Mouse (Mus musculus): Measurements from ENCODE around the gene Art5. TPM values are rescaled to one million over a fixed set of nuclear protein-coding genes. Genes with fewer than 3 reads are reported as not detected.

Art5 gene
- not detected for polyA plus RNA-seq (2014; fragmentation: Illumina TruSeq; extraction: RNeasy Lipid Tissue Mini Kit (QIAGEN cat#74804); ENCODE audit: low read depth, low replicate concordance)

GRCm38 (mm10) chr7:102109171-102109570 is at the start of gene Art5:
Gene Art5, minus strand, starts transcription at chr7:102109489.

DNA sequence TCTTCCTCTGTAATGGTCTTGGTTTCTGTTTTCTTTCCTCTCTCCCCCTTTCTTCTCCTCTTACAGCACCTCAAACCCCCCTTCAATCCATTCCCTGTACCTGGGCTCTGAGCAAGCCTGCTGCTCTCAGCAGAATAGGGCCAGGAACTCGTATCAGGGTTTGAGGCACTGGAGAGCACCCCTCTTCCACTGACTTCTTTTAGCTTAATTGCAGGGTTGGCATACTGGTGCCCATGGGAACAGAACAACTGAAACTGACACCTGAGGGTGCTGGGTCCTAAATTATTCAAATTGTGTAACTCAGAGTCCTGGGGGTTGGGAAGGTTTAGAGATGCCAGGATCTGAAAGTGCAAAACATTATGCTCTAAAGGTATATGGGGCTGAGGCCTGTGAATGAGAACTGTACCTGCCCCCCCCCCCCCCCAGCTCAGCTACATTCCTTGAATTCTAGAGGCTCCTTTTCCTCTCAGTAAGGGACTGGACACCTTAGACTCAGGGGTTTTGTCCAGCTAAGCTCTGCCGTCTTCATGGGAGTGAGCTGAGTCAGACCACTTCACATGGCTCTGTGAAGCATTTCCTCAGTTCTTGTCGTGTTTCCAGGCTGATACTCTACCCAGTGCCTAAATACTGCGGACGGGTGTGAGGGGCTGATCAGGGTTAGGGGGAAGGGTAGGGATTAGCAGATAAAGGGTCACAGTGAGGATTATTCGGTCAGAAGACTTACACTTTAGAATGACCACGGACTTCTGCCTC is 7.5 kb upstream of the Art5 start, which contains the start of gene Chrna10:
Gene Chrna10 (minus strand): TSS at position 250 of the 753 bp plus-strand sequence.

GRCm38 (mm10) chr7:102101487-102101886 is 7.8 kb downstream of the Art5 start, which contains the start of gene Art1:
Gene Art1, plus strand, starts transcription at chr7:102101743.

GRCm38 (mm10) chr7:102082816-102083215 is 26.5 kb downstream of the Art5 start, which contains the start of gene Trpc2:
Gene Trpc2, plus strand, starts transcription at chr7:102083116.

GRCm38 (mm10) chr7:102065046-102065891 is 44.0 kb downstream of the Art5 start, which contains the start of the genes Rnf121, Xndc1 and Xntrpc:
Gene Rnf121, minus strand, starts transcription at chr7:102065469.
Gene Xndc1, plus strand, starts transcription at chr7:102065511.
Gene Xntrpc, plus strand, starts transcription at chr7:102065713.

Other genes starting within 250 kb of the Art5 start
- gene Anapc15, start 245.8 kb downstream of the Art5 start, polyA plus RNA-seq (2014; fragmentation: Illumina TruSeq; extraction: RNeasy Lipid Tissue Mini Kit (QIAGEN cat#74804); ENCODE audit: low read depth, low replicate concordance): 5.7 TPM
- not detected for gene Folr1, start 238.7 kb downstream of the Art5 start, polyA plus RNA-seq (2014; fragmentation: Illumina TruSeq; extraction: RNeasy Lipid Tissue Mini Kit (QIAGEN cat#74804); ENCODE audit: low read depth, low replicate concordance)
- 13.8 TPM for gene Lamtor1, start 203.6 kb downstream of the Art5 start, polyA plus RNA-seq (2014; fragmentation: Illumina TruSeq; extraction: RNeasy Lipid Tissue Mini Kit (QIAGEN cat#74804); ENCODE audit: low read depth, low replicate concordance)
- gene Tomt, start 203.1 kb downstream of the Art5 start, polyA plus RNA-seq (2014; fragmentation: Illumina TruSeq; extraction: RNeasy Lipid Tissue Mini Kit (QIAGEN cat#74804); ENCODE audit: low read depth, low replicate concordance): not detected
- 5.7 TPM for gene Lrrc51, start 175.6 kb downstream of the Art5 start, polyA plus RNA-seq (2014; fragmentation: Illumina TruSeq; extraction: RNeasy Lipid Tissue Mini Kit (QIAGEN cat#74804); ENCODE audit: low read depth, low replicate concordance)
- gene Numa1, start 175.4 kb downstream of the Art5 start, polyA plus RNA-seq (2014; fragmentation: Illumina TruSeq; extraction: RNeasy Lipid Tissue Mini Kit (QIAGEN cat#74804); ENCODE audit: low read depth, low replicate concordance): 110 TPM
- 16.7 TPM for gene Il18bp, start 90.8 kb downstream of the Art5 start, polyA plus RNA-seq (2014; fragmentation: Illumina TruSeq; extraction: RNeasy Lipid Tissue Mini Kit (QIAGEN cat#74804); ENCODE audit: low read depth, low replicate concordance)
- gene Rnf121, start 44.0 kb downstream of the Art5 start, polyA plus RNA-seq (2014; fragmentation: Illumina TruSeq; extraction: RNeasy Lipid Tissue Mini Kit (QIAGEN cat#74804); ENCODE audit: low read depth, low replicate concordance): 13.8 TPM
- 8.8 TPM for gene Xndc1, start 44.0 kb downstream of the Art5 start, polyA plus RNA-seq (2014; fragmentation: Illumina TruSeq; extraction: RNeasy Lipid Tissue Mini Kit (QIAGEN cat#74804); ENCODE audit: low read depth, low replicate concordance)
- gene Xntrpc, start 43.8 kb downstream of the Art5 start, polyA plus RNA-seq (2014; fragmentation: Illumina TruSeq; extraction: RNeasy Lipid Tissue Mini Kit (QIAGEN cat#74804); ENCODE audit: low read depth, low replicate concordance): not detected
- not detected for gene Trpc2, start 26.4 kb downstream of the Art5 start, polyA plus RNA-seq (2014; fragmentation: Illumina TruSeq; extraction: RNeasy Lipid Tissue Mini Kit (QIAGEN cat#74804); ENCODE audit: low read depth, low replicate concordance)
- not detected for gene Art1, start 7.7 kb downstream of the Art5 start, polyA plus RNA-seq (2014; fragmentation: Illumina TruSeq; extraction: RNeasy Lipid Tissue Mini Kit (QIAGEN cat#74804); ENCODE audit: low read depth, low replicate concordance)
- gene Chrna10, start 7.3 kb upstream of the Art5 start, polyA plus RNA-seq (2014; fragmentation: Illumina TruSeq; extraction: RNeasy Lipid Tissue Mini Kit (QIAGEN cat#74804); ENCODE audit: low read depth, low replicate concordance): not detected
- 65.3 TPM for gene Nup98, start 100.7 kb upstream of the Art5 start, polyA plus RNA-seq (2014; fragmentation: Illumina TruSeq; extraction: RNeasy Lipid Tissue Mini Kit (QIAGEN cat#74804); ENCODE audit: low read depth, low replicate concordance)
- 78.5 TPM for gene Pgap2, start 100.7 kb upstream of the Art5 start, polyA plus RNA-seq (2014; fragmentation: Illumina TruSeq; extraction: RNeasy Lipid Tissue Mini Kit (QIAGEN cat#74804); ENCODE audit: low read depth, low replicate concordance)
- 7.1 TPM for gene Rhog, start 146.6 kb upstream of the Art5 start, polyA plus RNA-seq (2014; fragmentation: Illumina TruSeq; extraction: RNeasy Lipid Tissue Mini Kit (QIAGEN cat#74804); ENCODE audit: low read depth, low replicate concordance)
- gene Stim1, start 158.3 kb upstream of the Art5 start, polyA plus RNA-seq (2014; fragmentation: Illumina TruSeq; extraction: RNeasy Lipid Tissue Mini Kit (QIAGEN cat#74804); ENCODE audit: low read depth, low replicate concordance): 15.4 TPM